Mouse (Mus musculus) liver, embryonic 11.5 days (tissue): ENCODE results near the gene Atp8b4. TPM values are rescaled to one million over a fixed set of nuclear protein-coding genes. Genes with fewer than 3 reads are reported as not detected.
A peak's percentile ranks its signal among the peaks of the same experiment; 100 is the strongest.

ENCODE experiments used
- ATAC-seq: fragments of 200-750 bp; cut with Nextera tagmentation; replicated peaks from 2 replicates; pipeline ENCODE4 v1.8.0; 2017; ENCODE audit warnings: moderate number of reproducible peaks, mild to moderate bottlenecking, moderate TSS enrichment, moderate library complexity; ENCODE audit not compliant: low FRiP score
- DNase-seq: peaks from one replicate; pipeline ENCODE4 v3.0.0-alpha.2; 2017; ENCODE audit warnings: low spot score
- H3K27ac ChIP-seq: fragments of 300-500 bp; sonication (generic); 2 replicates; pipeline ENCODE4 v1.5.1; 2014; ENCODE audit warnings: mild to moderate bottlenecking, low read depth, low read length, control low read depth
- H3K27me3 ChIP-seq: fragments of 300-500 bp; sonication (generic); replicated peaks from 2 replicates; pipeline ENCODE4 v1.6.1; 2014; ENCODE audit warnings: low read length, mixed read lengths; ENCODE audit not compliant: control insufficient read depth, insufficient read depth
- H3K36me3 ChIP-seq: fragments of 300-500 bp; sonication (generic); 2 replicates; pipeline ENCODE4 v1.6.1; 2014; ENCODE audit warnings: mild to moderate bottlenecking, low read length, moderate library complexity, mixed read lengths; ENCODE audit not compliant: control insufficient read depth, insufficient read depth
- H3K4me1 ChIP-seq: fragments of 300-500 bp; sonication (generic); replicated peaks from 2 replicates; pipeline ENCODE4 v1.6.1; 2014; ENCODE audit warnings: low read length, mixed read lengths; ENCODE audit not compliant: control insufficient read depth, insufficient read depth
- H3K4me2 ChIP-seq: fragments of 300-500 bp; sonication (generic); 2 replicates; pipeline ENCODE4 v1.6.1; 2014; ENCODE audit warnings: mild to moderate bottlenecking, control low read depth, moderate library complexity
- H3K4me3 ChIP-seq: fragments of 300-500 bp; sonication (generic); 2 replicates; pipeline ENCODE4 v1.5.1; 2014; ENCODE audit warnings: low read depth, low read length, control low read depth
- H3K9ac ChIP-seq: fragments of 300-500 bp; sonication (generic); 2 replicates; pipeline ENCODE4 v1.6.1; 2014; ENCODE audit warnings: low read depth, low read length, control low read depth
- H3K9me3 ChIP-seq: fragments of 300-500 bp; sonication (generic); 2 replicates; pipeline ENCODE4 v1.6.1; 2016; ENCODE audit warnings: low read length, inconsistent platforms, mixed read lengths; ENCODE audit not compliant: control insufficient read depth
- WGBS: fragments of 180-500 bp; shearing (Covaris S2); extraction: QIAGEN DNeasy Blood & Tissue Kit; methylation state at CpG from one replicate; pipeline ENCODE4 v1.1.7; 2014; 5-methylcytosine and 5-hydroxymethylcytosine counted together
- polyA plus RNA-seq: library from polyadenylated mRNA; unstranded; fragments of >200 nt; fragmentation: Nextera tagmentation; extraction: Ambion mirVana; gene quantifications from 2 replicates; pipeline ENCODE4 v1.2.1, GENCODE M21; 2014

The Atp8b4 gene
- polyA plus RNA-seq, 1 experiment from 2014 or later = 2.2 TPM

- Histone ChIP-seq H3K36me3 (no peaks in the 10 kb centered on the region), H3K9ac (no peak overlapping the region), H3K27ac (no peak overlapping the region), H3K27me3 (no peaks in the 10 kb centered on the region), H3K9me3 (no peaks in the 10 kb centered on the region), H3K4me3 (no peak overlapping the region), H3K4me1 (no peaks in the 10 kb centered on the region), H3K4me2 (no peak overlapping the region)
- DNase-seq = no peak
- ATAC-seq = no peak
- WGBS = 23% methylated on average over 4 of the region's 4 CpGs
Measured at GRCm38 (mm10) chr2:126369815-126370214, 130.7 kb downstream of the Atp8b4 start.

DNA sequence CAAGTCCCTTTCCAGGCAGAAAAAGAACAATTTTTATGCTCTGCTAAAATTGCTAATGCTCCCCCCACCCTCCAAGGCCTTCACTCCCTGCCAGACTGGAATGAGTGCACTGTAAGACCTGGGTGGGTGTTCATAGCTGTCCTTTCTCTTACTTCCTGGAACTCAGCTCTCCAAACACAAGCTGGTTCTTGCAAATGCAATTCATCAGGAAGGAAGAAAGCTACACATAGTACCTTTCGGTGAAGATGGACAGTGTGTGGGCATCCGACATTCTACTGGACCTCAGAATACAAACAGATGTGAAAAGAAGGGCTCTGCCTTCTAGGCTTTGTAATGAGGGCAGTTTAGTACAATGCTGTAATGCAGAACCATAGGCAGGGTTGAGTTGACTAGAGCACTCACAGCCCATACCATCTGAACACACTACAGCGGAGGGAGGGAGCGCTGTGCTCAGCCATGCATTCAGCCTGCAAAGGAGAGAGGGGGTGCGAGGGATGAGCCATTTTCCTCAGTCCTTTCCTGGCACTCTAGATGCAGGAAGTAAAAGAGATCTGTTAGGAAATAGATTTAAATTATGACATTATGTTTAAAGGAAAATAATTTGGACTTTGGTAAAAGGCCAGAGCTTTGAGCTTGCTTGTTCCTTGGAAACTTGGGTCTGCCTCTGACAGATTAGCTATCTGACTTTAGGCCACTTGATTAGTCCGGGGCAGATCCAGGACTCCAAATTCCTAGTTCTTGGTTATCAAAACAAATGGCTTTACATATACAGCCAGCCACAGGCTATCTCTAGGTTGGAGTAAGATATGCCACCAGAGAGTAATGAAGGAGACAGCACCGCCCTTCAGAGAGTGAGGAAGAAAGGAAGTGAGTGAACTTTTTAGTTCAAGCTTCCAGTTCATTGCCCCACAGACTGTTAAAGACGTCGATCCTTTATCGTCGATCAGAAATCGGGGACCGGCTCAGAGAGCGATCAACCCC, 136.4 kb downstream of the Atp8b4 start:
- Histone ChIP-seq H3K4me2 (no peak overlapping the region), H3K9me3 (no peaks in the 10 kb centered on the region), H3K27ac (no peak overlapping the region), H3K4me3 (no peak overlapping the region), H3K9ac (no peak overlapping the region), H3K4me1 (no peaks in the 10 kb centered on the region), H3K36me3 (no peaks in the 10 kb centered on the region), H3K27me3 (no peaks in the 10 kb centered on the region)
- no peak for DNase-seq
- 77% methylated on average over 14 of the region's 14 CpGs for WGBS
- ATAC-seq = peak; percentile 62

GRCm38 (mm10) chr2:126363050-126363744, 137.3 kb downstream of the Atp8b4 start:
- Histone ChIP-seq H3K36me3 (no peaks in the 10 kb centered on the region), H3K27me3 (no peaks in the 10 kb centered on the region), H3K4me2 (no peak overlapping the region), H3K27ac (no peak overlapping the region), H3K9me3 (no peaks in the 10 kb centered on the region), H3K9ac (no peak overlapping the region), H3K4me3 (no peak overlapping the region), H3K4me1 (no peaks in the 10 kb centered on the region)
- ATAC-seq (peak; percentile 58), DNase-seq (peak; percentile 78)
- WGBS = 42% methylated on average over 7 of the region's 7 CpGs

DNA sequence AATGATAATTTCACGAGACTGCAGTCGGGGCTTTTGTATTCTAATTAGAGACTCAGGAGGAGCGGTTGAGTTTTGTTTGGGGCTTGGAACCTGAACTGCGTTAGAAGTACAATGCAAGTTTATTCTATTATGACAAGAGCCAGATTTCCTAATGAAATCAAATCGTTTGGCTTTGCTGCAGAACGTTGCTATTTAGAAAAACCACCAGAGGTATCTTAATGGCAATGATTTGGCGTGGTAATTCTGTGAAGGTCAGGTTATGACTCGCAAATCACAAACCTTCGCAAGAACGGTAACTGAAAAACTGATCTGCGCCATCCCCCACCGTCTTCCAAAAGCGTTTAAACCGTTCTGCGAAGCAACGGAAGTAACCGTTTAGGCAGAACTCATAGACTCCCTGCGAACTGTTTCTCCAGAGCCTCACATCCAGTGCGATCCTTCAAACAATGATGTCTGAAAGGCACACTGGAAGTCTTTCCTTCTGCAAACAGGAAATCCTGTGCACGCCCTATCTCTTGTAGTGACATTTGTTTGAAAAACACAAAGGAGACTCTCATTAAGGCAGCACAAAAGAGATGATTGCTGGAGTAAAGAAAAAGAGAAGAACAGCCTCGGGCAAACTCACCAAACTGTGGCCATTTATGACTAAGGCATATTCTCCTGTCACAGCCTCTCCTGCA, 139.2 kb downstream of the Atp8b4 start:
- no peak for DNase-seq
- Histone ChIP-seq H3K27me3 (no peaks in the 10 kb centered on the region), H3K27ac (no peak overlapping the region), H3K9me3 (no peaks in the 10 kb centered on the region), H3K4me1 (no peaks in the 10 kb centered on the region), H3K9ac (no peak overlapping the region), H3K36me3 (no peaks in the 10 kb centered on the region), H3K4me2 (no peak overlapping the region), H3K4me3 (no peak overlapping the region)
- 69% methylated on average over 21 of the region's 21 CpGs for WGBS
- no peak for ATAC-seq

DNA sequence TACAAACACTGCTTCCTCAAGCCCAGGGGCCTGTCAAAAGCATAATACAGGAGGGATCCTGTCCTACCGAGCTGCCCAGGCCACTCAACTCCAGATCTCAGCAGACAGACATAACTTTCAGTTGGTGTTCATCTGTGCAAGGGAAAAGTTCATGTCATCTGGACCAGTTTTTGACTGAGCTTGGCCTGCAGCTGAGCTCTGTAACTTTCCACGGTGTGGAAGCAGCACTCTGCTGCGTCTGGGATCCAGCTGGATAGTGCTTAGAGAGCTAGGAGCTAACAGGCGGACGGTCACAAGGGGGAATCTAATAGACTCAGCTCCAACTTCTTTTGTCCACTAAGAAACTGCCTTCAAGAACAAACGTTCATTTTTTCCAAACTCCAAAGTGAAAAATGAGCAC, 139.8 kb downstream of the Atp8b4 start:
- no peak overlapping the region for H3K4me2 ChIP-seq
- 70% methylated on average over 6 of the region's 6 CpGs for WGBS
- H3K4me3 ChIP-seq = no peak overlapping the region
- no peak for DNase-seq
- no peak for ATAC-seq
- no peak overlapping the region for H3K9ac ChIP-seq
- no peaks in the 10 kb centered on the region for H3K9me3 ChIP-seq
- no peak overlapping the region for H3K27ac ChIP-seq
- H3K36me3 ChIP-seq = no peaks in the 10 kb centered on the region
- no peaks in the 10 kb centered on the region for H3K4me1 ChIP-seq
- H3K27me3 ChIP-seq = no peaks in the 10 kb centered on the region

- Histone ChIP-seq H3K4me1 (no peaks in the 10 kb centered on the region), H3K4me3 (no peak overlapping the region), H3K4me2 (no peak overlapping the region), H3K27me3 (no peaks in the 10 kb centered on the region), H3K9me3 (no peaks in the 10 kb centered on the region), H3K36me3 (no peaks in the 10 kb centered on the region), H3K9ac (no peak overlapping the region), H3K27ac (no peak overlapping the region)
- ATAC-seq (no peak), DNase-seq (no peak)
- 81% methylated on average over 3 of the region's 3 CpGs for WGBS
Measured at GRCm38 (mm10) chr2:126359965-126360364, 140.5 kb downstream of the Atp8b4 start.

- Histone ChIP-seq H3K9ac (no peak overlapping the region), H3K4me2 (no peak overlapping the region), H3K27me3 (no peaks in the 10 kb centered on the region), H3K27ac (no peak overlapping the region), H3K4me1 (no peaks in the 10 kb centered on the region), H3K4me3 (no peak overlapping the region), H3K36me3 (no peaks in the 10 kb centered on the region), H3K9me3 (no peaks in the 10 kb centered on the region)
- WGBS = 82% methylated on average over 1 of the region's 1 CpGs
- no peak for ATAC-seq
- no peak for DNase-seq
Measured at GRCm38 (mm10) chr2:126359278-126359677, 141.2 kb downstream of the Atp8b4 start.

GRCm38 (mm10) chr2:126358741-126359140, 141.7 kb downstream of the Atp8b4 start:
- Histone ChIP-seq H3K9ac (no peak overlapping the region), H3K27ac (no peak overlapping the region), H3K4me1 (no peaks in the 10 kb centered on the region), H3K27me3 (no peaks in the 10 kb centered on the region), H3K4me3 (no peak overlapping the region), H3K9me3 (no peaks in the 10 kb centered on the region), H3K4me2 (no peak overlapping the region), H3K36me3 (no peaks in the 10 kb centered on the region)
- no peak for ATAC-seq
- no peak for DNase-seq
- 80% methylated on average over 5 of the region's 5 CpGs for WGBS
